Mouse (Mus musculus) lung, embryonic 14.5 days (tissue): Measurements from ENCODE around the gene Dok3. TPM values are rescaled to one million over a fixed set of nuclear protein-coding genes. Genes with fewer than 3 reads are reported as not detected.

ENCODE experiments used
- ATAC-seq: fragments of 200-750 bp; cut with Nextera tagmentation; 2 replicates; pipeline ENCODE4 v1.8.0; 2017; ENCODE audit warnings: mild to moderate bottlenecking, moderate TSS enrichment, moderate library complexity; ENCODE audit not compliant: insufficient read depth
- DNase-seq: peaks from one replicate; pipeline ENCODE4 v3.0.0-alpha.2; 2015
- H3K27ac ChIP-seq: fragments of 300-500 bp; sonication (generic); 2 replicates; pipeline ENCODE4 v1.5.1; 2014; ENCODE audit warnings: low read depth, mild to moderate bottlenecking, moderate library complexity
- H3K27me3 ChIP-seq: fragments of 300-500 bp; sonication (generic); 2 replicates; pipeline ENCODE4 v1.6.1; 2014; ENCODE audit warnings: low read length, control low read depth; ENCODE audit not compliant: insufficient read depth
- H3K36me3 ChIP-seq: fragments of 300-500 bp; sonication (generic); 2 replicates; pipeline ENCODE4 v1.6.1; 2014; ENCODE audit warnings: control low read depth; ENCODE audit not compliant: insufficient read depth
- H3K4me1 ChIP-seq: fragments of 300-500 bp; sonication (generic); 2 replicates; pipeline ENCODE4 v1.6.1; 2014; ENCODE audit warnings: antibody characterized with exemption, control low read depth; ENCODE audit not compliant: insufficient read depth
- H3K4me2 ChIP-seq: fragments of 300-500 bp; sonication (generic); 2 replicates; pipeline ENCODE4 v1.6.1; 2014; ENCODE audit warnings: mild to moderate bottlenecking
- H3K4me3 ChIP-seq: fragments of 300-500 bp; sonication (generic); 2 replicates; pipeline ENCODE4 v1.5.1; 2014; ENCODE audit warnings: low read depth, low read length
- H3K9ac ChIP-seq: fragments of 300-500 bp; sonication (generic); 2 replicates; pipeline ENCODE4 v1.6.1; 2014
- H3K9me3 ChIP-seq: fragments of 300-500 bp; sonication (generic); 2 replicates; pipeline ENCODE4 v1.6.1; 2016; ENCODE audit warnings: low read depth, low read length, control low read depth
- CTCF ChIP-seq: IDR thresholded peaks from 2 replicates; pipeline ENCODE4 v1.5.1; 2016; ENCODE audit warnings: antibody characterized with exemption, low read depth
- WGBS: fragments of 180-500 bp; shearing (Covaris S2); extraction: QIAGEN DNeasy Blood & Tissue Kit; methylation state at CpG from one replicate; pipeline ENCODE4 v1.1.7; 2014; 5-methylcytosine and 5-hydroxymethylcytosine counted together
- polyA plus RNA-seq: library from polyadenylated mRNA; unstranded; fragments of >200 nt; fragmentation: Nextera tagmentation; extraction: Ambion mirVana; gene quantifications from 2 replicates; pipeline ENCODE4 v1.2.1, GENCODE M21; 2014

The Dok3 gene
- polyA plus RNA-seq, 1 experiment from 2014 or later: 2.6 TPM

DNA sequence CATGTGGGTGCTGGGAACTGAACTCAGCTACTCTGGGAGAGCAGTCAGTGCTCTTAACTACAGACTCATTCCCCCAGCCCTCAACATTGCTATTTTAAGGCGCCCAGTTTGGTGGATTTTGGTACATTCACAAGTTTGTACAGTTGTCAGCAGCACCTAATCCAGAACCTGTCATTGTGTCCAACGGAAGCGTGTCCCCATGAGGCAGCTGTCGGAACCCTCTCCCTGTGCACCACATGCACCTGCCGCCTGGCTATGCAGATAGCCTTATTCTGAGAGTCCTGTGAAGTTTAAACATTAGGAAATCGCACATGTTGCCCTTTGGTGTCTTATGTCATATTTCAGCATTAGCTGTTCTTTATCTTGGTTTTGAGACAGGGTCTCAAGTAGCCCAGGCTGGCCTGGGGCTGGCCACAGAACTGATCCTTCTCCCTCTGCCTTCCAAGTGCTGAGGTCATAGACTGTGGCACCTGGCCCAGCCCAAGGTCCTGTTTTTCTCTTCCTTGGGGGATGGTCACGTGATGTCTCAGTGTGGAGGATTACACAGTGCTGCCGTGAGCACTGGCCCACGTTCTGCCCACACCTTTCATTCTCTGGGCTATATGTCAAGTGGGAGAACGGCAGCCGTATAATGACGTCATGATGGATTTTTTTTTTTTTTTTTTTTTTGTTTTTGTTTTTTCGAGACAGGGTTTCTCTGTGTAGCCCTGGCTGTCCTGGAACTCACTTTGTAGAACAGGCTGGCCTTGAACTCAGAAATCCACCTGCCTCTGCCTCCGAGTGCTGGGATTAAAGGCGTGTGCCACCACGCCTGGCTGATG is 3.2 kb downstream of the Dok3 start:
- no peak for ATAC-seq
- H3K36me3 ChIP-seq: peaks cover 18% of the 10 kb centered on the region
- TF ChIP-seq CTCF: no peak
- DNase-seq: no peak
- H3K27ac ChIP-seq: no peak overlapping the region
- no peak overlapping the region for H3K4me3 ChIP-seq
- H3K4me1 ChIP-seq: no peaks in the 10 kb centered on the region
- WGBS: 66% methylated on average over 16 of the region's 16 CpGs
- H3K27me3 ChIP-seq: no peaks in the 10 kb centered on the region
- no peak overlapping the region for H3K9ac ChIP-seq
- H3K9me3 ChIP-seq: no peaks in the 10 kb centered on the region
- H3K4me2 ChIP-seq: no peak overlapping the region

DNA sequence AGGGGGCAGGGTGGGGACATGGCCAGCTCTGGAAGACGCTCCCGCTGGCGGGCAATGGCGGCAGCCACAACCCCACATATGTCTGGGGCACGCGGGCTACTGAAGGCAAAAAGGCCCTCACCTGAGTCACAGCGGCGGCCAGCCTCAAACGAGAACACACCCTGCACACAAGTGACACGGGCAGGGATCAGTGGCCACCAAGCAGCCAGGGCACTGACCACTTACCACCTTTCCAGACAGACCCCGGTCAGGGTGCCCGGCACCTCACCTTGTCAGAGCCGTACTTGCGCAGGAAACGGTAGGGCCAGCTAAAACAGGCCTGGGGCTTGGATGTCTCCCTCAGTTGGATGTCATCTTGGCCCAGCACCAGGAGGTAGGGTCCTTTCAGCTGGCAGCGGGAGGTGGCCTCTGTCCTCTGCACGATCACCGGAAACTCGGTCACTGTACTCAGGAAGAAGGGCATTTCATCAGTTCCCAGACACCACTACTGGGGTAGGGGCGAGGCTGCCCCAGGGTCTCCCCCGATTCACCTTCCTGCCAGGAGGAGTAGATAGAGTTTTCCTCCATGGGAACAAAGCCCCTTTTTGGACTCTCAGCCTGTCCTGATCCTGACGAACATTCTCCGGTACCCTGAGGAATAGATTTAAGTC is 5.0 kb downstream of the Dok3 start:
- Histone ChIP-seq H3K9ac (no peak overlapping the region), H3K36me3 (0 out of 2 replicates have a peak, but pooled peaks cover under 1% of the 10 kb centered on the region), H3K4me2 (no peak overlapping the region), H3K27ac (no peak overlapping the region), H3K27me3 (no peaks in the 10 kb centered on the region), H3K4me1 (no peaks in the 10 kb centered on the region), H3K9me3 (no peaks in the 10 kb centered on the region), H3K4me3 (no peak overlapping the region)
- no peak for TF ChIP-seq CTCF
- ATAC-seq (no peak), DNase-seq (no peak)
- WGBS: 89% methylated on average over 23 of the region's 23 CpGs

DNA sequence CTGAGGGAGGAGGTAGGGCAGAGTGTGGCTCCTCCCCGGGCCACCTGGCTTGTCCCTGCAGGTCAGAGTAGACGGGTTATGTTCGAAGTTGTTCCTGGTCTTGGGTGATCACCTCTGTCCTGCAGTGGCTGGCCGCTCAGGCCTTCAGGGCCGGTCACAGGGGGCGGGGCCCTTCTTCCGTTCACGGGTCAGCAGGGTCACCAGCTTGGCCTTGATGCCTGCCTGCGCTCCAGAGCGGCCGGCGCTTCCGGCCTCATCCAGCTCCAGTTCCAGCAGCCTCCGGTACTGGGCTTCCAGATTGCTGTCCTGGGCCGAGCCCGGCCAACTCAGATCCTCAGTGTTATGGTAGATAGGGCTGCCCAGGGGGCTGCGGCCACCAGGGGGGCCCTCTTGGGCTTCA is 5.8 kb downstream of the Dok3 start:
- Histone ChIP-seq H3K4me2 (no peak overlapping the region), H3K4me3 (no peak overlapping the region), H3K4me1 (no peaks in the 10 kb centered on the region), H3K27ac (no peak overlapping the region), H3K27me3 (no peaks in the 10 kb centered on the region), H3K36me3 (no peaks in the 10 kb centered on the region), H3K9me3 (no peaks in the 10 kb centered on the region), H3K9ac (no peak overlapping the region)
- 55% methylated on average over 17 of the region's 17 CpGs for WGBS
- DNase-seq (no peak), ATAC-seq (0 out of 2 replicates have a peak, but pooled peaks have one; percentile 12)
- no peak for TF ChIP-seq CTCF

DNA sequence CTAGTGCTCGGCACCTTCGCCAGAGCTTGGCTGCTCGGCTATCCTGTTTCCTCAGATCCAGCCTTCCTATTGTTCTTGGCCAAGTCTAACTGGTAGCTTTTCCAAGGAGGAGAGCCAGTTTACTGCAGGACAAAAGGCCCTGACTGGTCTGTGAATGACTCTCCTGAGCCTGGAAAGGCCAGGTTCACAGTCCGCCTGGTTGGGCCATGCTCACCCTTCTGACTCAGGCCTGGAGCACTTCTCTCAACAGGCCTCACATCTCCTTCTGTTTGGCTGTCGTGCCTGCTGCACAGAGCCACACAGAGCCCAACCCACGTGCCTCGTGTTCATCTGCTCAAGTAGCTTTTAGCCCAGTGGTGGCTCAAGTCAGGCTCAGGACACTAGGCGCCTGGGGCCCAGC is 6.4 kb downstream of the Dok3 start:
- Histone ChIP-seq H3K9ac (0 out of 2 replicates have a peak overlapping the region, but pooled peaks have one; percentile 14), H3K4me1 (no peaks in the 10 kb centered on the region), H3K36me3 (no peaks in the 10 kb centered on the region), H3K9me3 (no peaks in the 10 kb centered on the region), H3K4me3 (no peak overlapping the region), H3K4me2 (no peak overlapping the region), H3K27me3 (no peaks in the 10 kb centered on the region), H3K27ac (no peak overlapping the region)
- no peak for TF ChIP-seq CTCF
- DNase-seq: no peak
- WGBS: 50% methylated on average over 8 of the region's 8 CpGs
- ATAC-seq: no peak

DNA sequence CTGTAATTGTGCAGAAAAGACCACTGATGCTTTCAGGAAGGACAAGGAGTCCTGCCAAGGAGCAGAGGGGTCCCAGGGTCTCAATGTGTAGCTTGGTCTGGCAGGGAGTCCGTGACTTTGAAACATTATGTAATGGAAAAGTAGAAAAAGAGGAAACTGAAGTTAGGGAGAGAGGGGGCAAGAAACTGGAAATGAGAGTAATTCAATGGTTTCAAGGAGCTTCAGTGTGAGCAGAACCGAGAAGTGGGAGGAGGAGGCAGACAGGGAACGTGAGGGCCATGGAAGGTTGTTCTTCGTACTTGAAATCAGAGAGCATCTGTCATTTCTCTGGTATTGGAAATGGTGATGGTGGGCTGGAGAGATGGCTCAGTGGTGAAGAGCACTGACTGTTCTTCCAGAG is 9.5 kb downstream of the Dok3 start:
- WGBS: 73% methylated on average over 4 of the region's 4 CpGs
- Histone ChIP-seq H3K4me1 (no peaks in the 10 kb centered on the region), H3K4me3 (no peak overlapping the region), H3K36me3 (no peaks in the 10 kb centered on the region), H3K27me3 (no peaks in the 10 kb centered on the region), H3K4me2 (no peak overlapping the region), H3K9me3 (no peaks in the 10 kb centered on the region), H3K27ac (no peak overlapping the region), H3K9ac (no peak overlapping the region)
- no peak for TF ChIP-seq CTCF
- DNase-seq (no peak), ATAC-seq (no peak)

DNA sequence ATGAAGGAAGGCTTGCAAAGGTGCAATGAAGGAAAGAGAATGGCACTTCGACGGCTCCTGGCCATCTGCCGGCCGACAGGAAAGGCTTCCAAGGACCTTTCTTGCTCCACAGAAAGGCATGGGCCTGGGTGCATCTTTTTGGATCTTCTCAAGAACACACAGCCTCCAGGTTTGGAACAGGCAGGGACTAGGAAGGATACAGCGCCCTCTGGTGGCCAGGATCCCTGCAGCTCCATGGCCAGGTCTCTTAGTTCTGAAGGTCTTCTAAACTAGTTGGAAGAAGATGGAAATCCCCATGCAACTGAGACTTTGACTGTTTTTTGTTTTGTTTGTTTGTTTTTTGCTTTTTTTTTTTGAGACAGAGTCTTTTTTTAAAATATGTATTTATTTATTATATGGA is 12.1 kb downstream of the Dok3 start:
- H3K4me1 ChIP-seq: peaks cover 3% of the 10 kb centered on the region; the same call in 1 of the 2 replicates
- DNase-seq (peak; percentile 94), ATAC-seq (no peak)
- H3K36me3 ChIP-seq: peaks cover 2% of the 10 kb centered on the region; the same call in 1 of the 2 replicates
- H3K9ac ChIP-seq: no peak overlapping the region
- H3K4me3 ChIP-seq: no peak overlapping the region
- TF ChIP-seq CTCF: peak; percentile 95
- H3K4me2 ChIP-seq: no peak overlapping the region
- H3K27ac ChIP-seq: no peak overlapping the region
- 8% methylated on average over 5 of the region's 5 CpGs for WGBS
- H3K9me3 ChIP-seq: no peaks in the 10 kb centered on the region
- no peaks in the 10 kb centered on the region for H3K27me3 ChIP-seq

DNA sequence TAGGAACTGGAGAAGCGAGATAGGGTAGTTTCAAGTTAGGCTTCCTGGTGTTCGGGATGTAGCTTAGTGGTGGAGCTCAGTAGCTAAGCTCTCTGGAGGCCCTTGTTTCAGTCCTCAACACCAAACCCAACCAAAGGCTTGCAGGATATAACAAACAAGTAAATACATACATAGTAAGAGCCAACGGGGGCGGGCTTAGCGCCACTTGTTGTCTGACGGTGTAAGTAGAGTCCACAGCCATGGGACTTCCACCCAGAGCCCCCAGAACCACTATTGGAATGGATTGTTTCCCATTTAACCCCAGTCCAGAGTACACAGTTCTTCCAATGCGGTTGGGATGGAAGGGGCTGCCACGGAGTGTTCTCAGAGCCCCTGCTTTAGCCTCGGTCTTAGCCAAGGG is 15.3 kb downstream of the Dok3 start:
- Histone ChIP-seq H3K9ac (0 out of 2 replicates have a peak overlapping the region, but pooled peaks have one; percentile 80), H3K36me3 (peaks cover 23% of the 10 kb centered on the region)

More for the DNA sequence above, 15.3 kb downstream of the Dok3 start:
- H3K4me1 ChIP-seq: peaks cover 21% of the 10 kb centered on the region
- H3K27ac ChIP-seq: no peak overlapping the region
- no peaks in the 10 kb centered on the region for H3K9me3 ChIP-seq
- no peak for TF ChIP-seq CTCF
- ATAC-seq (no peak), DNase-seq (no peak)
- H3K4me2 ChIP-seq: peak overlapping the region; percentile 91
- H3K4me3 ChIP-seq: peak overlapping the region; percentile 77; the same call in 1 of the 2 replicates
- no peaks in the 10 kb centered on the region for H3K27me3 ChIP-seq
- WGBS: 36% methylated on average over 9 of the region's 9 CpGs
